10 mouse cellular contexts compared by ENCODE assay signal in genomic region chr4:133674331-133674695, GRCm38 (mm10). TPM values are rescaled to one million over a fixed set of nuclear protein-coding genes. Genes with fewer than 3 reads are reported as not detected.
DNase-seq lines count a peak whose midpoint lies in the region; ATAC-seq and TF ChIP-seq lines count a peak whose summit lies in the region.
"Had no signal": no experiment of that assay in that cellular context is flagged by ENCODE, and none has a peak within 500 bp of the region (broad histone marks: within the 10 kb centered on the region; RNA-seq: fewer than 3 reads in every experiment).

No protein-coding gene starts in this region.

- TF ChIP-seq POLR2A in testis, adult 2 months (IDR thresholded peaks at IDR 0.05; ENCODE audit: control insufficient read depth, low read depth, low read length), result 0 out of 2 replicates have a peak, but pooled peaks have one; percentile 27

- DNase-seq in heart, postnatal 14 days, result no peak
- DNase-seq in testis, postnatal 10 days (ENCODE audit: low spot score), result no peak
- no peak for DNase-seq in stomach, postnatal 0 days (ENCODE audit: low spot score)
- no peak for DNase-seq in left cerebral cortex, adult 9 months (ENCODE audit: low spot score in 2 of 2)
- no peak for DNase-seq in right cerebral cortex, postnatal 36 days (ENCODE audit: low spot score in 2 of 2)
- DNase-seq: left cerebral cortex, postnatal 4 days had no signal

- H3K9ac ChIP-seq in heart, embryonic 11.5 days (ENCODE audit: low read depth, low read length), result peak overlapping the region; percentile 96
- peak overlapping the region; percentile 38; the same call in 1 of the 2 replicates for H3K9ac ChIP-seq in intestine, embryonic 16.5 days (ENCODE audit: low read depth, low read length)
- H3K9ac ChIP-seq in stomach, postnatal 0 days (ENCODE audit: low read length), result 0 out of 2 replicates have a peak overlapping the region, but pooled peaks have one; percentile 23

- H3K4me1 ChIP-seq in heart, embryonic 11.5 days (ENCODE audit: control insufficient read depth, insufficient read depth, low read length), result peaks cover 47% of the 10 kb centered on the region
- peaks cover 24% of the 10 kb centered on the region for H3K4me1 ChIP-seq in testis, adult 2 months (ENCODE audit: control insufficient read depth, insufficient read depth, low read length)
- H3K4me1 ChIP-seq in intestine, embryonic 16.5 days (ENCODE audit: control insufficient read depth, insufficient read depth, low read length), result peaks cover 36% of the 10 kb centered on the region
- peaks cover 11% of the 10 kb centered on the region; the same call in 1 of the 2 replicates for H3K4me1 ChIP-seq in stomach, postnatal 0 days (replicated peaks; ENCODE audit: control insufficient read depth, insufficient read depth)

- intact Hi-C loops in heart, postnatal 14 days (cut with DNase I), result no loop called here

- no peaks in the 10 kb centered on the region for H3K9me3 ChIP-seq in heart, embryonic 11.5 days (replicated peaks; ENCODE audit: control insufficient read depth, low read length)
- H3K9me3 ChIP-seq in intestine, embryonic 16.5 days (ENCODE audit: control insufficient read depth, low read length), result no peaks in the 10 kb centered on the region
- no peaks in the 10 kb centered on the region for H3K9me3 ChIP-seq in stomach, postnatal 0 days (ENCODE audit: control insufficient read depth, low read length)

- WGBS in heart, embryonic 11.5 days (ENCODE audit: insufficient replicate concordance), result 52% methylated on average over 8 of the region's 8 CpGs
- WGBS in intestine, embryonic 16.5 days, result 53% methylated on average over 8 of the region's 8 CpGs
- WGBS in stomach, postnatal 0 days, result 55% methylated on average over 8 of the region's 8 CpGs

- TF ChIP-seq EP300 in stomach, postnatal 0 days (optimal IDR thresholded peaks at IDR 0.05), result no peak

- H3K27me3 ChIP-seq in heart, embryonic 11.5 days (ENCODE audit: control insufficient read depth, insufficient read depth, low read length), result no peaks in the 10 kb centered on the region
- H3K27me3 ChIP-seq in testis, adult 2 months (ENCODE audit: control insufficient read depth, insufficient read depth, low read length), result no peaks in the 10 kb centered on the region
- H3K27me3 ChIP-seq in intestine, embryonic 16.5 days (replicated peaks; ENCODE audit: control insufficient read depth, insufficient read depth, low read length), result no peaks in the 10 kb centered on the region
- H3K27me3 ChIP-seq in stomach, postnatal 0 days (ENCODE audit: control insufficient read depth, insufficient read depth, low read length), result no peaks in the 10 kb centered on the region
- H3K27me3 ChIP-seq: Patski had no signal

- ATAC-seq in heart, embryonic 11.5 days (replicated peaks; ENCODE audit: insufficient number of reproducible peaks, low FRiP score, low TSS enrichment), result no peak
- ATAC-seq in intestine, embryonic 16.5 days, result no peak
- no peak for ATAC-seq in stomach, postnatal 0 days (ENCODE audit: low FRiP score, low TSS enrichment)
- ATAC-seq: Patski had no signal

- peak overlapping the region; percentile 99 for H3K27ac ChIP-seq in heart, embryonic 11.5 days (ENCODE audit: low read depth, low read length)
- peak overlapping the region; percentile 98 for H3K27ac ChIP-seq in testis, adult 2 months (ENCODE audit: control insufficient read depth, insufficient read depth, low read depth, low read length)
- H3K27ac ChIP-seq in intestine, embryonic 16.5 days (ENCODE audit: low read length), result peak overlapping the region; percentile 79
- H3K27ac ChIP-seq in stomach, postnatal 0 days (replicated peaks), result peak overlapping the region; percentile 99

- peak overlapping the region; percentile 14; the same call in 1 of the 2 replicates for H3K4me3 ChIP-seq in heart, embryonic 11.5 days (ENCODE audit: low read depth, low read length)
- no peak overlapping the region; the same call in 1 of the 2 replicates for H3K4me3 ChIP-seq in testis, adult 2 months (ENCODE audit: control insufficient read depth, low read depth, low read length)
- H3K4me3 ChIP-seq in intestine, embryonic 16.5 days (ENCODE audit: low read length), result no peak overlapping the region
- no peak overlapping the region for H3K4me3 ChIP-seq in stomach, postnatal 0 days (ENCODE audit: low read depth, low read length)

- peak overlapping the region; percentile 74 for H3K4me2 ChIP-seq in heart, embryonic 11.5 days
- peak overlapping the region; percentile 75; the same call in 1 of the 2 replicates for H3K4me2 ChIP-seq in intestine, embryonic 16.5 days (ENCODE audit: low read depth, low read length)
- H3K4me2 ChIP-seq in stomach, postnatal 0 days (replicated peaks; ENCODE audit: low read depth), result peak overlapping the region; percentile 54; the same call in 1 of the 2 replicates

- H3K36me3 ChIP-seq in heart, embryonic 11.5 days (ENCODE audit: control insufficient read depth, insufficient read depth, low read length), result no peaks in the 10 kb centered on the region
- H3K36me3 ChIP-seq in testis, adult 2 months (ENCODE audit: control insufficient read depth, insufficient read depth, low read length), result no peaks in the 10 kb centered on the region
- H3K36me3 ChIP-seq in intestine, embryonic 16.5 days (ENCODE audit: control insufficient read depth, insufficient read depth, low read length), result 0 out of 2 replicates have a peak, but pooled peaks cover 3% of the 10 kb centered on the region
- no peaks in the 10 kb centered on the region for H3K36me3 ChIP-seq in stomach, postnatal 0 days (ENCODE audit: control insufficient read depth, insufficient read depth, low read length)

- TF ChIP-seq CTCF in testis, adult 2 months (IDR thresholded peaks at IDR 0.05; ENCODE audit: control insufficient read depth, insufficient read depth, insufficient replicate concordance, low read depth, low read length), result no peak
- no peak for TF ChIP-seq CTCF in stomach, postnatal 0 days (IDR thresholded peaks at IDR 0.05; ENCODE audit: low read depth)

RNA-seq across cellular contexts. Expression of gene Pigv, which starts 1.9 kb away (rescaled TPM):
- polyA plus RNA-seq in heart, embryonic 11.5 days (2014; fragmentation: Nextera tagmentation; extraction: Ambion mirVana), result 11.4 and 13.9 TPM in 2 replicates
- 10 to 100 TPM; 10.4 to 10.7 TPM for total RNA-seq in heart, postnatal 14 days (2021)
- polyA plus RNA-seq in testis, adult 2 months (2012; rRNA removed), result 8.7 and 8.9 TPM in 2 replicates
- 16.6 and 18.5 TPM in 2 replicates for polyA plus RNA-seq in intestine, embryonic 16.5 days (2015; fragmentation: Nextera tagmentation; extraction: Ambion mirVana)
- polyA plus RNA-seq in stomach, postnatal 0 days (2015; fragmentation: Nextera tagmentation; extraction: Ambion mirVana), result 11.5 and 13.0 TPM in 2 replicates

RNA-seq across cellular contexts. Expression of gene Zdhhc18, which starts 24.4 kb away (rescaled TPM):
- 1.5 and 2.5 TPM in 2 replicates for polyA plus RNA-seq in heart, embryonic 11.5 days (2014; fragmentation: Nextera tagmentation; extraction: Ambion mirVana)
- total RNA-seq in heart, postnatal 14 days (2021), result 10 to 100 TPM; 17.6 to 21.6 TPM
- polyA plus RNA-seq in testis, adult 2 months (2012; rRNA removed), result 4.2 and 4.5 TPM in 2 replicates
- 1.3 and 1.6 TPM in 2 replicates for polyA plus RNA-seq in intestine, embryonic 16.5 days (2015; fragmentation: Nextera tagmentation; extraction: Ambion mirVana)
- polyA plus RNA-seq in stomach, postnatal 0 days (2015; fragmentation: Nextera tagmentation; extraction: Ambion mirVana), result 1.6 and 3.6 TPM in 2 replicates

Comparison
In these comparisons a context has a peak if more than half of its experiments do, and no peak if none do; other contexts are left out.
1. H3K9ac ChIP-seq: peak in every context shown above with its lines; median percentile 96 in heart, embryonic 11.5 days; 38 in intestine, embryonic 16.5 days; 23 in stomach, postnatal 0 days.